Mouse (Mus musculus) embryonic fibroblast, embryonic 13.5 days (primary cell): Measurements from ENCODE around the gene Sox18.

Experiments used
- CTCF ChIP-seq: IDR thresholded peaks from 2 replicates; pipeline ENCODE4 v1.5.1; 2011; ENCODE audit warnings: mild to moderate bottlenecking, control low read depth, low read length, moderate library complexity, borderline replicate concordance; ENCODE audit not compliant: insufficient read depth
- POLR2A ChIP-seq: IDR thresholded peaks from 2 replicates; pipeline ENCODE4 v1.6.1; 2011; ENCODE audit warnings: low read depth, mild to moderate bottlenecking, control low read depth, low read length, moderate library complexity

DNA sequence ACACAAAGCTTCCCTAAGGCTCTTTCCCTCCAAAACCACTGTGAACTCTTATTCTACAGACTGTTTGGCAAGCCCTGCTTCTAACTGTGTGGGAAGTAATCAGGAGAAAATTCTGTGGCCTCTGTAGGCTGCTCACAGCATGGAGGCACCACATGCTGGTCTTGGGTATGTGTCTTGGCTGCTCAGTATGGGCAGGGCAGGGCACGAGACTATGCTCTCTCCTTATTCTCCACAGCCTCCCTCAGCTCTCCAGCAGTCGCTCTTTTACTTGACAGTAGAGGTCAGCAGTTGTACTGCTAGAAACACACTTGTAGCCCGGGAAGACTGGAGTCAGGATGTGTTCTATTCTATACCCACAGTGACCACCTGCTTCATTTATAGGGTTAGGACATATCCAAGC is 48.6 kb upstream of the Sox18 start:
- TF ChIP-seq CTCF (no peak), POLR2A (no peak)
